Mouse (Mus musculus): ENCODE results near the gene Scgb1a1. TPM values are rescaled to one million over a fixed set of nuclear protein-coding genes. Genes with fewer than 3 reads are reported as not detected.
"Not testable (repeated sequence)": the region's sequence is repeated elsewhere in the genome, so short reads cannot be mapped to it uniquely, and the experiment has no call there.

The Scgb1a1 gene
- not detected for total RNA-seq (2021)
- long read RNA-seq, experiment 1 = 0 reads
- long read RNA-seq, experiment 2 = 0 reads

- DNase-seq (ENCODE audit: low spot score in 2 of 2) = no peak
Measured at GRCm38 (mm10) chr19:9087821-9088220, at the start of gene Scgb1a1. TSS of gene Scgb1a1 (minus strand) at chr19:9087958.

- DNase-seq (ENCODE audit: low spot score in 2 of 2) = no peak
Measured at GRCm38 (mm10) chr19:9137159-9137558, 49.4 kb upstream of the Scgb1a1 start.

- DNase-seq (ENCODE audit: low spot score in 2 of 2) = peak; percentile 87 to 88
Measured at GRCm38 (mm10) chr19:9135512-9136331, 48.0 kb upstream of the Scgb1a1 start, which contains the start of gene Asrgl1. TSS of gene Asrgl1 (minus strand) at chr19:9135636.

- no peak for DNase-seq (ENCODE audit: low spot score in 2 of 2)
Measured at GRCm38 (mm10) chr19:9134746-9135511, 47.2 kb upstream of the Scgb1a1 start.

- no peak for DNase-seq (ENCODE audit: low spot score in 2 of 2)
Measured at GRCm38 (mm10) chr19:9129996-9130395, 42.2 kb upstream of the Scgb1a1 start.

- no peak for DNase-seq (ENCODE audit: low spot score in 2 of 2)
Measured at GRCm38 (mm10) chr19:9128499-9129194, 40.9 kb upstream of the Scgb1a1 start.

GRCm38 (mm10) chr19:9123986-9124385 is 36.2 kb upstream of the Scgb1a1 start:
- DNase-seq (ENCODE audit: low spot score in 2 of 2) = not testable (repeated sequence)

- DNase-seq (ENCODE audit: low spot score in 2 of 2) = no peak
Measured at GRCm38 (mm10) chr19:9122390-9122789, 34.6 kb upstream of the Scgb1a1 start.

- no peak for DNase-seq (ENCODE audit: low spot score in 2 of 2)
Measured at GRCm38 (mm10) chr19:9119655-9120425, 32.1 kb upstream of the Scgb1a1 start.

- no peak for DNase-seq (ENCODE audit: low spot score in 2 of 2)
Measured at GRCm38 (mm10) chr19:9117275-9117674, 29.5 kb upstream of the Scgb1a1 start.

GRCm38 (mm10) chr19:9116268-9116667 is 28.5 kb upstream of the Scgb1a1 start:
- no peak for DNase-seq (ENCODE audit: low spot score in 2 of 2)

- peak in 1 of 2 experiments; percentile 26 for DNase-seq (ENCODE audit: low spot score in 2 of 2)
Measured at GRCm38 (mm10) chr19:9112043-9112442, 24.3 kb upstream of the Scgb1a1 start.

GRCm38 (mm10) chr19:9110182-9110869 is 22.6 kb upstream of the Scgb1a1 start:
- peak in 1 of 2 experiments; percentile 25 for DNase-seq (ENCODE audit: low spot score in 2 of 2)

GRCm38 (mm10) chr19:9108536-9108935 is 20.8 kb upstream of the Scgb1a1 start:
- no peak for DNase-seq (ENCODE audit: low spot score in 2 of 2)

- no peak for DNase-seq (ENCODE audit: low spot score in 2 of 2)
Measured at GRCm38 (mm10) chr19:9107379-9107755, 19.6 kb upstream of the Scgb1a1 start.

GRCm38 (mm10) chr19:9106751-9107378 is 19.1 kb upstream of the Scgb1a1 start:
- DNase-seq (ENCODE audit: low spot score in 2 of 2) = no peak

- DNase-seq (ENCODE audit: low spot score in 2 of 2) = no peak
Measured at GRCm38 (mm10) chr19:9106096-9106495, 18.3 kb upstream of the Scgb1a1 start.

- DNase-seq (ENCODE audit: low spot score in 2 of 2) = no peak
Measured at GRCm38 (mm10) chr19:9105101-9105685, 17.4 kb upstream of the Scgb1a1 start.

GRCm38 (mm10) chr19:9103986-9104385 is 16.2 kb upstream of the Scgb1a1 start:
- no peak for DNase-seq (ENCODE audit: low spot score in 2 of 2)
